Mouse (Mus musculus) right cerebral cortex, postnatal 25 days (tissue): ENCODE data around the gene Ap5z1.

Experiments used
- DNase-seq: peaks from one replicate; pipeline ENCODE4 v3.0.0; 2022

Gene Ap5z1

GRCm38 (mm10) chr5:142477346-142477745 is 13.6 kb downstream of the Ap5z1 start:
- no peak for DNase-seq

- DNase-seq = no peak
Measured at GRCm38 (mm10) chr5:142477866-142478615, 14.3 kb downstream of the Ap5z1 start.

GRCm38 (mm10) chr5:142478829-142479435 is 15.2 kb downstream of the Ap5z1 start:
- DNase-seq = peak; percentile 77

GRCm38 (mm10) chr5:142482512-142482911 is 18.8 kb downstream of the Ap5z1 start:
- DNase-seq = no peak

- no peak for DNase-seq
Measured at GRCm38 (mm10) chr5:142483581-142483980, 19.8 kb downstream of the Ap5z1 start.

- no peak for DNase-seq
Measured at GRCm38 (mm10) chr5:142486654-142487053, 22.9 kb downstream of the Ap5z1 start.

- DNase-seq = no peak
Measured at GRCm38 (mm10) chr5:142489955-142490707, 26.4 kb downstream of the Ap5z1 start.

- DNase-seq = no peak
Measured at GRCm38 (mm10) chr5:142493307-142493706, 29.6 kb downstream of the Ap5z1 start.

- no peak for DNase-seq
Measured at GRCm38 (mm10) chr5:142495321-142496096, 31.8 kb downstream of the Ap5z1 start.

- no peak for DNase-seq
Measured at GRCm38 (mm10) chr5:142498964-142499363, 35.2 kb downstream of the Ap5z1 start.

GRCm38 (mm10) chr5:142500918-142501317 is 37.2 kb downstream of the Ap5z1 start:
- no peak for DNase-seq

- peak; percentile 73 for DNase-seq
Measured at GRCm38 (mm10) chr5:142502414-142502813, 38.7 kb downstream of the Ap5z1 start.

GRCm38 (mm10) chr5:142504175-142504574 is 40.4 kb downstream of the Ap5z1 start:
- no peak for DNase-seq

GRCm38 (mm10) chr5:142505695-142506423 is 42.1 kb downstream of the Ap5z1 start:
- no peak for DNase-seq

GRCm38 (mm10) chr5:142509141-142510060 is 45.7 kb downstream of the Ap5z1 start:
- DNase-seq = no peak

GRCm38 (mm10) chr5:142510061-142510414 is 46.3 kb downstream of the Ap5z1 start:
- no peak for DNase-seq

- no peak for DNase-seq
Measured at GRCm38 (mm10) chr5:142512112-142512511, 48.4 kb downstream of the Ap5z1 start.

- DNase-seq = no peak
Measured at GRCm38 (mm10) chr5:142518973-142519372, 55.2 kb downstream of the Ap5z1 start.

GRCm38 (mm10) chr5:142520360-142520759 is 56.6 kb downstream of the Ap5z1 start:
- DNase-seq = no peak

GRCm38 (mm10) chr5:142521195-142521866 is 57.6 kb downstream of the Ap5z1 start:
- no peak for DNase-seq
